ENCODE assay signal across 25 mouse cellular contexts in genomic region chr14:62831691-62832275, GRCm38 (mm10). TPM values are rescaled to one million over a fixed set of nuclear protein-coding genes. Genes with fewer than 3 reads are reported as not detected.
DNase-seq lines count a peak whose midpoint lies in the region; ATAC-seq and TF ChIP-seq lines count a peak whose summit lies in the region.
"Had no signal": no experiment of that assay in that cellular context is flagged by ENCODE, and none has a peak within 500 bp of the region (broad histone marks: within the 10 kb centered on the region; RNA-seq: fewer than 3 reads in every experiment).

No protein-coding gene starts in this region.

- peaks cover 9% of the 10 kb centered on the region for H3K4me1 ChIP-seq in liver, postnatal 0 days (ENCODE audit: insufficient read depth)
- H3K4me1 ChIP-seq in liver, embryonic 11.5 days (replicated peaks; ENCODE audit: control insufficient read depth, insufficient read depth, low read length) = no peaks in the 10 kb centered on the region
- H3K4me1 ChIP-seq in brown adipose tissue, adult 24 weeks (ENCODE audit: control insufficient read depth, insufficient read depth, insufficient read length, low read length) = no peaks in the 10 kb centered on the region
- H3K4me1 ChIP-seq: embryonic facial prominence, embryonic 13.5 days; forebrain, embryonic 13.5 days; hindbrain, embryonic 15.5 days had no signal

- WGBS in liver, postnatal 0 days (ENCODE audit: insufficient replicate concordance) = 69% methylated on average over 3 of the region's 3 CpGs
- 89% methylated on average over 3 of the region's 3 CpGs for WGBS in liver, embryonic 11.5 days

- H3K36me3 ChIP-seq in liver, postnatal 0 days (replicated peaks; ENCODE audit: insufficient read depth, low read length) = no peaks in the 10 kb centered on the region
- no peaks in the 10 kb centered on the region for H3K36me3 ChIP-seq in liver, embryonic 11.5 days (ENCODE audit: control insufficient read depth, insufficient read depth, low read length)
- H3K36me3 ChIP-seq: embryonic facial prominence, embryonic 13.5 days; G1E; heart, embryonic 15.5 days; hindbrain, embryonic 10.5 days; hindbrain, embryonic 15.5 days had no signal

- no peak overlapping the region for H3K4me3 ChIP-seq in liver, postnatal 0 days (ENCODE audit: low read depth, low read length)
- no peak overlapping the region for H3K4me3 ChIP-seq in liver, embryonic 11.5 days (ENCODE audit: low read depth, low read length)
- H3K4me3 ChIP-seq in brown adipose tissue, adult 24 weeks (ENCODE audit: insufficient read depth, low read depth, low read length) = no peak overlapping the region
- H3K4me3 ChIP-seq: embryonic facial prominence, embryonic 13.5 days; forebrain, embryonic 13.5 days; heart, embryonic 15.5 days; hindbrain, embryonic 10.5 days; hindbrain, embryonic 15.5 days had no signal

- no peak for TF ChIP-seq CTCF in liver, postnatal 0 days (IDR thresholded peaks at IDR 0.05; ENCODE audit: low read depth)

- no peaks in the 10 kb centered on the region for H3K27me3 ChIP-seq in liver, postnatal 0 days (ENCODE audit: insufficient read depth, low read length)
- no peaks in the 10 kb centered on the region for H3K27me3 ChIP-seq in liver, embryonic 11.5 days (replicated peaks; ENCODE audit: control insufficient read depth, insufficient read depth, low read length)
- H3K27me3 ChIP-seq: embryonic facial prominence, embryonic 13.5 days; forebrain, embryonic 13.5 days; heart, embryonic 15.5 days; hindbrain, embryonic 15.5 days had no signal

- H3K4me2 ChIP-seq in liver, postnatal 0 days (ENCODE audit: low read depth, low read length) = no peak overlapping the region
- H3K4me2 ChIP-seq in liver, embryonic 11.5 days = no peak overlapping the region
- H3K4me2 ChIP-seq: embryonic facial prominence, embryonic 13.5 days; forebrain, embryonic 13.5 days; heart, embryonic 11.5 days; heart, embryonic 15.5 days; hindbrain, embryonic 15.5 days had no signal

- DNase-seq in adrenal gland, adult 8-10 months = peak; percentile 52
- no peak for DNase-seq in adrenal gland, postnatal 25 days
- no peak for DNase-seq in liver, postnatal 0 days
- DNase-seq in liver, embryonic 11.5 days (ENCODE audit: low spot score) = no peak
- DNase-seq in NIH3T3 (ENCODE audit: low read depth) = peak; percentile 51
- no peak for DNase-seq in gastrocnemius, postnatal 4 days (ENCODE audit: low spot score in 2 of 2)
- DNase-seq: B cell, adult 2 months; cerebellum, adult 18-20 months; cerebellum, adult 9-11 months; cerebellum, postnatal 36 days; forebrain, postnatal 0 days; gastrocnemius, postnatal 14 days; heart, postnatal 14 days; kidney, adult 8-10 months had no signal

- no peaks in the 10 kb centered on the region for H3K9me3 ChIP-seq in liver, postnatal 0 days (ENCODE audit: low read length)
- H3K9me3 ChIP-seq in liver, embryonic 11.5 days (ENCODE audit: control insufficient read depth, low read length) = no peaks in the 10 kb centered on the region
- H3K9me3 ChIP-seq: embryonic facial prominence, embryonic 13.5 days; forebrain, embryonic 13.5 days; G1E; heart, embryonic 15.5 days; hindbrain, embryonic 10.5 days; hindbrain, embryonic 15.5 days had no signal

- ATAC-seq in liver, postnatal 0 days = peak; percentile 76
- no peak for ATAC-seq in liver, embryonic 11.5 days (replicated peaks; ENCODE audit: low FRiP score)
- ATAC-seq: CD4-positive, CD25-positive, alpha-beta regulatory T cell, adult 4 months; forebrain, embryonic 13.5 days; forebrain, postnatal 0 days; inflammation-experienced regulatory T-cells, adult 6 months; intestine, postnatal 0 days had no signal

- H3K9ac ChIP-seq in liver, postnatal 0 days (replicated peaks) = no peak overlapping the region
- H3K9ac ChIP-seq in liver, embryonic 11.5 days (ENCODE audit: low read depth, low read length) = no peak overlapping the region
- H3K9ac ChIP-seq: embryonic facial prominence, embryonic 13.5 days; forebrain, embryonic 13.5 days; forebrain, postnatal 0 days; heart, embryonic 15.5 days; hindbrain, embryonic 15.5 days had no signal

- no peak for TF ChIP-seq EP300 in liver, postnatal 0 days (IDR thresholded peaks at IDR 0.05; ENCODE audit: low read depth)

- H3K27ac ChIP-seq in liver, postnatal 0 days (ENCODE audit: low read depth) = no peak overlapping the region
- H3K27ac ChIP-seq in liver, embryonic 11.5 days (ENCODE audit: low read depth, low read length) = no peak overlapping the region
- 0 out of 2 replicates have a peak overlapping the region, but pooled peaks have one; percentile 19 for H3K27ac ChIP-seq in brown adipose tissue, adult 24 weeks (replicated peaks; ENCODE audit: low read depth, low read length)
- H3K27ac ChIP-seq: embryonic facial prominence, embryonic 13.5 days; forebrain, embryonic 13.5 days; heart, embryonic 15.5 days; hindbrain, embryonic 10.5 days; hindbrain, embryonic 15.5 days had no signal

RNA-seq across cellular contexts. Expression of gene Wdfy2, which starts 5.7 kb away (rescaled TPM):
- total RNA-seq in adrenal gland, adult 8-10 months (2022) = 10 to 100 TPM; 39.7 to 40.5 (median 40.0) TPM
- 43.2 and 46.3 TPM in 2 replicates for total RNA-seq in adrenal gland, postnatal 25 days (2021)
- 1.7 and 2.0 TPM in 2 replicates for polyA plus RNA-seq in liver, postnatal 0 days (2015; fragmentation: Nextera tagmentation; extraction: Ambion mirVana)
- polyA plus RNA-seq in liver, embryonic 11.5 days (2014; fragmentation: Nextera tagmentation; extraction: Ambion mirVana) = 6.0 and 6.7 TPM in 2 replicates
- 8.7 and 9.6 TPM in 2 replicates for polyA plus RNA-seq in brown adipose tissue, adult 24 weeks (2012; ENCODE audit: insufficient read depth, insufficient read length, missing spikeins)
- 10 to 100 TPM; 12.4 to 14.0 TPM for total RNA-seq in gastrocnemius, postnatal 4 days (2021)

Comparison
In these comparisons a context has a peak if more than half of its experiments do, and no peak if none do; other contexts are left out.
1. DNase-seq: peak in adrenal gland, adult 8-10 months (single experiment) and NIH3T3 (single experiment); none in adrenal gland, postnatal 25 days (single experiment), liver, postnatal 0 days (single experiment), liver, embryonic 11.5 days (single experiment) and gastrocnemius, postnatal 4 days (0 of 2).